Mouse (Mus musculus) liver, embryonic 14.5 days (tissue): Measurements from ENCODE around the gene Dpf1.

Experiments used
- CTCF ChIP-seq: IDR thresholded peaks from 2 replicates; pipeline ENCODE4 v1.5.1; 2016; ENCODE audit warnings: antibody characterized with exemption, low read depth, control low read depth
- EP300 ChIP-seq: IDR thresholded peaks from 2 replicates; pipeline ENCODE4 v1.6.1; 2016; ENCODE audit warnings: antibody characterized with exemption, low read depth

GRCm38 (mm10) chr7:29271687-29272465 lies 31.9 kb upstream of the Dpf1 start:
- TF ChIP-seq EP300 (no peak), CTCF (no peak)
